Mouse (Mus musculus) kidney, postnatal 4 days (tissue): Measurements from ENCODE around the gene Psma5.
"Not testable (repeated sequence)": the region's sequence is repeated elsewhere in the genome, so short reads cannot be mapped to it uniquely, and the experiment has no call there.

Source experiments
- DNase-seq, 2 experiments: peaks; one replicate each; pipeline ENCODE4 v3.0.0; 2021; ENCODE audit warnings: mixed read lengths in 2 of 2

Psma5 gene

GRCm38 (mm10) chr3:108256719-108257637 is at the start of gene Psma5:
Gene Psma5 (plus strand): TSS chr3:108256926.
- DNase-seq, result peak; percentile 96 to 97

DNA sequence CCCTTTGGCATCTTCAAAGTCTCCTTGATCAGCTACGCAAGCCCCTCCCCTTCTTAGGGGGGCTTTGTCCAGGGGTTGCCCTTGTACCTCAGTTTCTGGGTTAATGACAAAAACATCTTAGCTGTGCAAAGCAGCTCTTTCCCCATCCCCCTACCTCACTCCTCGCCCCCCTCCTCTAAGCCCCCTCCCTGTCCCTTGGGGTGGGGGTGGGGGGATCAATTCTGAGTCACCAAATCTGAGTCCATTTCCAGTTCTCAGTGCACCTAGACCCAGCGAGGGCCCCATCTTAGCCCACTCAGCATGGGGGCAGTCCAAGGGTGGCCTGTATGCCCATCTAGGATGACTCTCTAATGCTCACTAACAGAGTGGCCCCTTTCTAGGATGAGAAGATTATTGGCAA is 47.7 kb upstream of the Psma5 start:
- DNase-seq, result no peak

- DNase-seq, result no peak
These were observed 47.2 kb upstream of the Psma5 start for GRCm38 (mm10) chr3:108209536-108209935.

GRCm38 (mm10) chr3:108209946-108210770 is 46.6 kb upstream of the Psma5 start:
- peak; percentile 93 to 96 for DNase-seq

DNA sequence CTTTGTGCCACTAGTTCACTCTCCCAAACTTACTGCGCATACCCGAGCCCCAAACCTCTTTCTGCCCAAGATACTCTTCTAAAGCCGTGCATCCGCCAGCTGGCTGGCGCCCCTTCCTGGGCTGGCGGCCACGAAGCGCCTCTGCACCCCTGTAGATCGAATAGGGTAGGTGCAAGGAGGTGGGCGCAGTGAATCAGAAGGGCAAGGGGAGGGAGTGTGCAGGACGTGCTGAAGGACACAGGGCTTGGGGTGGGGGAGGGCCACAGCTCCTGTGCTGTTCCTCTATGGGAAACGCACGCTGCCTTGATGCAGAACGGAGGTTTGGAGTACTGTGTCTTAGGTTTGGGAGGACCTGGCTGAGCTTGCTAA is 46.0 kb upstream of the Psma5 start, which contains the start of gene Atxn7l2:
Gene Atxn7l2 (minus strand): TSS at position 164 of the 369 bp plus-strand sequence.
- peak; percentile 63 to 78 for DNase-seq

DNA sequence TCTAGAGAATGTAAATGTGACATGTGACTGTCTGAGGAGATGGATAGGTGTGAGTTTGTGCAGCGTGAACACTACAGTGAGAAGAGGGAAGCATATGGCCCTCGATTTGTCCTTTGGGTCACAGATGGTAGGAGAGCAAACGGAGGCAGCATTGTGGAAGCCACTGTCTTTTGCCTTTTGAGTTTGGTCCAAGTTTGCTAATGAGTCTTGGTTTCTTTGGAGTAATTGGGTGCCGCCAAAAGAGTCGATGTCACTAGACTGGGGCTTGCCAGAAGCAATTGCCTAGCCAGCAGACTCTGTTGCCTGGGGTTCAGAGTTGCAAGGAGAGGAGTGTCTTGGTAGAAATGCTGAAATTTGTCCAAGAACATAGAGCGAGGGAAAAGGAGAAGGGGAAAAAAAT is 44.9 kb upstream of the Psma5 start:
- no peak for DNase-seq

GRCm38 (mm10) chr3:108212406-108212805 is 44.3 kb upstream of the Psma5 start:
- peak in 1 of 2 experiments; percentile 43 for DNase-seq

DNA sequence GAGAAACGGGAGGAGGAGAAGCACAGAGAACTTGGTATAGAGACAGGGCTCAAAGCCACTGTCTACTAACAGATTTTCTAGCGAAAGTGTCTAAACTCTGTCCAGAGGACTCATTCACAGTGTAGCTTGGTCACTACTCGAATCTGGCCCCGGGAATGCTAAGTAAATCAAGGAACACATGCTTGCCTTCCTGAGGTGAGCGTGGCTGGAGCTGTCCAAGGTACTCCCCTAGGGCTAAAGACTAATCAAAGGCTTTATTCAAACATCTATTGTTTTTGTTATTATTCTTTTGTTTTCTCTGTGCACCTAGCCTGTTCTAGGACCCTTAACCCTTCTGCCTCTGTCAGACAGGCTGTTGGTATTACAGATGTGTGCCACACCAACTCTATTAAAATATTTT is 42.0 kb upstream of the Psma5 start:
- DNase-seq, result peak; percentile 63 to 67

DNA sequence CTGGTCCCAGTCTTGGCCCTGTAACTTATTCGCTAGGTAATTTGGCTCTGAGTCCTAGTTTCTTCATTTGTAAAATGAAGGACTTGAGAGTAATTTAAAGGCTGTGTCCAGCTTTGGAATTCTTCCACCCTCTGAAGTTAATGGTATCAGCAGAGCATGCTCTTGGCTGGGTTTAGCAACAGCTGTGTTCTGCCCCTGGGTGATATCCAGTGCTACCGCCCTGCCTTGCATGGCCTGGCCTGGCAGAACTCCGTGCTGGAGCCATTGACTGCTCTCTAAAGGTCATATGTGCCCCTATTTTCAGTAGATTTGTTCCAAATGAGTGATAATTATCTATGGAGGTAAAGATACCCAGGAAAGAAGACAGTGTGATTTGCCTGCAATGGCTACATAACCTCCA is 36.1 kb upstream of the Psma5 start:
- no peak for DNase-seq

DNA sequence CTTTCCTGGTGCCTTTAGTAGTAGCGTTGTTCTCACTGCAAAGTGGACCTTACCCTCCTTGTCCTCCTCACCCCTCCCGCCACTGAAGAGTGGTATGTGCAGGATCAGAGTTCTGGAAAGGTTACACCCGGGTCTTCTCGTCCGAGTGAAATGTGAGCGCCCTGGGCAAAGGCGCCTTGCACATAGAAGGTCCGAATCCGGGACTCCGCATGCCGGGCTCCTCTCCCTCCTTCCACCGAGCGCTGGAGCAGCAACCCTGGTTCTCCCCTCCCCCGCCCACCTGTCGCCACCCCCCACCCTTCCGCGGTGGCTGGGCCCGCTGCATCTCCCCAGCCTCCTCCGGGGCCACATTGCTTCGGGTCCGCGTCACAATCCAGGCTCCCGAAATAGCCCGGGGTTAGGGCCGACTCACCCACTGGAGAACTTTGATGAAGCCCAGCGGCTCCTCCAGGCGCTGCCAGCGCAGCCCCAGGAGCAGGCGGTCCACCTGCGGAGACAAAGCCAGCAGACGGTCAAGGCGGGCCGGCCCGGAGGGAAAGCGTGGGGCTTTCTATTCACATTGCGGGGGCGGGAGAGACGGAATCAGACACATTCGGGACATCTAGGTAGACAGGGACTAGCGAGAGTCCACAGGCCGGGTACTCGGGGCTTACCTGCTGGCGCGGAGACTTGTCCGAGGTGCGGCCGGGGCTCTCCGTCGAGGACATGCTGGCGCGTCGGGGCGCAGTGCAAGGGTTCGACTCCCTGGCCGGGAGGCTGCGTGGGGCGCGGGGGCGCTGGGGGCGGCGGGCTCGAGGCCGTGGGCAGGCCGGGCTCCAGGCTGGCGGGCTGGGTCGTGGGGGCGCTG is 30.8 kb upstream of the Psma5 start:
- DNase-seq, result peak; percentile 45 to 67

DNA sequence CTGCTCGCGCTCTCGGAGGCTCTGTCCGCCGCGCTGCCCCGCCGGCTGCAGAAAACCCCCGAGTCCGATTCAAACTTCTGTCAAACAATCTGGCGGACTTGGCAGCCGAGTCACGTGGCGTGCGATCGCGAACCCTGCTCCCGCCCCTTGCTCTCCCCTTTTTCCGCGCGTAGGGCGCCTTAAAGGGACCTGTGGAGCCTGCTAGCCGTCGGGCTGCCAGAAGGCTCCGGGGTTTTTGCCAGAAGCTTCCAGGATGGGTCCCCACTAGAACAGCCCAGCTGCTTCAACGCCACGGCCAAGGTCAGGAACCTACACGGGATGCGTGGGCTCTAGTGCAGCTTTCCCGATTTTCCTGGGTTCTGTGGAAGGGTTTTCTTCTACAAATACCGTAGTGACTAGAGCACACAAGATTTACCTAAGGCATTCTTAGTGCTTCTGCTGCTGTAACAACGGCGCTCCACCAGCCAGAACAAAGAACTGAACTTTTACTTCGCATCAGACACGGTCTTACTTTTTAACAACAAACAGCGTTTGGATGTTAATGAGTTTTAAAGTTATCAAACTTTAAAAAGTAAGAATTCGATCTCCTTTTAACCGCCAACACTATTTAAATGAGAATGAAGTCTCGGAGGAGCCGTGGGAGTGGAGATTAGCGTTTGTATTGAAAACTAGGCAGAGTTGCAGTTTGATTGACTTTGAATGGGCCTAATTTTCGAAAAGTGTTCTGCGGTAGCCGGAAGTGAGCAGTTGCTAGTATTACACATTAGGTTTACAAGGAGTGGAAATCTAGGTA is 30.0 kb upstream of the Psma5 start, which contains the start of gene Sypl2:
Gene Sypl2 (minus strand): TSS at position 91 of the 793 bp plus-strand sequence.
- DNase-seq, result peak; percentile 72 to 82

GRCm38 (mm10) chr3:108227521-108227920 is 29.2 kb upstream of the Psma5 start:
- DNase-seq, result no peak

- no peak for DNase-seq
These were observed 25.1 kb upstream of the Psma5 start for GRCm38 (mm10) chr3:108231646-108232045.

DNA sequence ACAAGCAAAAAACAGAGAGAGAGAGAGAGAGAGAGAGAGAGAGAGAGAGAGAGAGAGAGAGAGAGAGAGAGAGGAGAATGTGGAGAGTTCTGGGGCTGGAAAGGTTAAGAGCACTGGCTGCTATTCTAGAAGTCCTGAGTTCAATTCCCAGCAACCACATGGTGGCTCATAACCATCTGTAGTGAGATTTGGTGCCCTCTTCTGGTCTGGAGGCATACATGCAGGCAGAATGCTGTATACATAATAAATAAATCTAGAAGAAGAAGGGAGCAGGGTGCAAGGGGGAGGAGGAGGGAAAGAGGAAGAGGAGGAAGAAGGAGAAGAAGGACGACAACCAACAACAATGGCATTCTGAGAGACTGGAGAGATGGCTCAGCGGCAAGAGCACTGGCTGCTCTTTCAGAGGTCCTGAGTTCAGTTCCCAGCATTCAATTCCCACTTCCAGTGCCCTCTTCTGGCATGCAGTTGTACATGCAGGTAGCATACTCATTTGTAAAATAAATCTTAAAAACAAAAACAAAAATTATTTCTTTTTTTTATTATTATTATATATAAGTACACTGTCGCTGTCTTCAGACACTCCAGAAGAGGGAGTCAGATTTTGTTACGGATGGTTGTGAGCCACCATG is 19.1 kb upstream of the Psma5 start:
- not testable (repeated sequence) for DNase-seq

GRCm38 (mm10) chr3:108241243-108241839 is 15.4 kb upstream of the Psma5 start:
- no peak for DNase-seq

GRCm38 (mm10) chr3:108246857-108247256 is 9.9 kb upstream of the Psma5 start:
- no peak for DNase-seq

DNA sequence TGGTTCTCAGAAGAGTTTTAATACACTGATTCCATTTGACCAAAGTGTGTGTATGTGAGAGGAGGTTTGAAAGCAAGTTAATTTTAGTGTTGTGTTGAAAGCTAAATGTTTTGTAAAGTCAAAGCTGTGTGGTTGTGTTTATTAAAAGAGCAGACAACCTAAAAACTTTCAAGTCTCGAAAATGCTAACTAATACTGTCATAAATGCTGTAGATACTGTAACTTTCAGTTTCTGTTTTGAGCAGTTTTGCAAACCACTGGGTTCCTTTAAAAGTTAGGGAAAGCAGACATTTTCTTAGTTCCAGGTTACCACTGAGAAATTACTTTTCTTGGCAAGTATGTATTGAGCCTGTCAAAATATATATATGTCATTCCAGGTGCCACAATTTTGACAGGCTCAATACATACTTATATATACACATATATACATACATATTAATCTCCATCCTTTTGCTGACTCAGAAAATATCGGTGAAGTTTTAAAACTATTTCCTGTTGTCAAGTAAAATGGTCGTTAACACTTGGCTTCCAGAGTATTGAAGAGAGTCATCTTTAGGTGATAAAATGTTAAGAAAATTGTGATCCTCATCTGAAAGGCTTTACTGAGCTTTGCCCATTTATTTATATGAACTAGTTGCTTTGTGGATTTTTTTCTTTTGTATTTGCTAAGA is 1.2 kb downstream of the Psma5 start:
- no peak for DNase-seq

DNA sequence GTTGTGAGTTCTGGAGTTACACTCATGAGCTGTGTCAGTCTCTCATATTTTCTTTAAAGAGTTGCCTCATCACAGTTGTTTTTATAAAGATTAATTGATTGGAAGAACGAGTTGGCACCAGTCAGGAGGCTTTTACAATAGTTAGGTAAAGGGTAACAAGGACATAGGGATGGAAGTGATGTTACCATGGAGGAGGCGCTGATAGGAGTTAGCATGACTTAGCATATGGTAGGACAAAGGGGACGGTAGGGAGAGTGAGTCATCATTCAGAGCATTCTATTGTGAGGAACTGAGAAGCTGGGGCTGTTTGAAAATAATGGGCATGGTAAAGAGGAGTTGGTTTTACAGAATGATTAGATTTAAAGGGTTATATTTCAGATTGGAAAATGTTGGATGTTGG is 2.6 kb downstream of the Psma5 start:
- no peak for DNase-seq

DNA sequence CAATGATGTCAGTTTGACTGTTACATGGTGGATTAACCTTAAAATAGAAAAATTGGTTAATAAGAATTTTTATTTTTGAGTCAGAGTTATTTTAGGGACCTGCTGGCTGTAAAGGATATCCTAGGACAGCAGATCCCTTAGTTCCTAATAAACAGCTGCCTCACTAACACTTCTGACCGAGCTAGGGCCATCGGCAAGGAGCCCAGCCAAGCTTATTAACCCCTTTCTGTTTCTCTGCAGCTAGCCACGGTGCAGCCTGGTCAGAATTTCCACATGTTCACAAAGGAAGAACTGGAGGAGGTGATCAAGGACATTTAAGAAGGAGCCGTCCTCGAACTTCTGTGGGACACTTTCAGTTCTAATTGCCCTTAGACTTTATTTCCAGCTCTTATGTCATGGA is 22.8 kb downstream of the Psma5 start:
- not testable (repeated sequence) for DNase-seq
